Mouse (Mus musculus): ENCODE measurements around the gene Trim65.

DNA sequence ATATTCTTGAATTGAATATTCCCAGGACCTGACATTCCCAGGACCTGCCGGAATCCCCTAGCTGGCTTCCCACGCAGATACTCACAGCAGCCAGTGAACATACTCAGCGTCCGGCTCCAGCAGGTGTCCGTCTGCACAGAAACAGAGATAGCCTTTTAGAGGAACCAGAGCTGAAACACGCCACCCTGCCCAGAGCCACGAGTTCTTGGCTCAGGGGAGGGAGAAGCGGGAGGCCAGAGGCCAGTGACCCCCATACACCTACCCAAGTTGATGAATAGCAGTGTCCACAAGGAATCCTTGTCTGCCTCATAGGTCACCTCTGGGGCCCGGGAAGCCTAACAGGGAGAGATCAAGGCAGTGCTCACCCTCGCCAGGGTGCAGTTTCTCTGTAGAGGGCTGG lies 3.2 kb upstream of the Trim65 start:
- no peak for TF ChIP-seq POLR2A (IDR thresholded peaks at IDR 0.05; ENCODE audit: low read depth, low read length)
- no peak for TF ChIP-seq CTCF (conservative IDR thresholded peaks at IDR 0.05; ENCODE audit: insufficient read depth, insufficient read length, low read depth, low read length)
